Mouse (Mus musculus) cortical plate, adult 2 months (tissue): ENCODE data around the gene Ascl4.

Experiments
- CTCF ChIP-seq: fragments of 200-500 bp; IDR thresholded peaks from 2 replicates; pipeline ENCODE4 v1.5.1; 2011; ENCODE audit warnings: mild to moderate bottlenecking, control low read depth, low read length; ENCODE audit not compliant: insufficient read depth; ENCODE audit errors: extremely low read depth
- POLR2A ChIP-seq: fragments of 200-500 bp; IDR thresholded peaks from 2 replicates; pipeline ENCODE4 v1.6.1; 2011; ENCODE audit warnings: mild to moderate bottlenecking, low read length, control low read depth; ENCODE audit not compliant: insufficient read depth; ENCODE audit errors: extremely low read depth

GRCm38 (mm10) chr10:85948483-85949196 is 21.2 kb downstream of the Ascl4 start:
- no peak for TF ChIP-seq POLR2A
- TF ChIP-seq CTCF = no peak
